Mouse (Mus musculus): Measurements from ENCODE around the gene Apoe.

- TF ChIP-seq CTCF (IDR thresholded peaks at IDR 0.05; ENCODE audit: low read depth) = no peak
- no peak for TF ChIP-seq EP300 (IDR thresholded peaks at IDR 0.05; ENCODE audit: low read depth)
These were observed 20.1 kb downstream of the Apoe start for GRCm38 (mm10) chr7:19678901-19679300.

All from liver, postnatal 0 days (tissue).